Mouse (Mus musculus): ENCODE results near the gene Zfp358.

Gene Zfp358

DNA sequence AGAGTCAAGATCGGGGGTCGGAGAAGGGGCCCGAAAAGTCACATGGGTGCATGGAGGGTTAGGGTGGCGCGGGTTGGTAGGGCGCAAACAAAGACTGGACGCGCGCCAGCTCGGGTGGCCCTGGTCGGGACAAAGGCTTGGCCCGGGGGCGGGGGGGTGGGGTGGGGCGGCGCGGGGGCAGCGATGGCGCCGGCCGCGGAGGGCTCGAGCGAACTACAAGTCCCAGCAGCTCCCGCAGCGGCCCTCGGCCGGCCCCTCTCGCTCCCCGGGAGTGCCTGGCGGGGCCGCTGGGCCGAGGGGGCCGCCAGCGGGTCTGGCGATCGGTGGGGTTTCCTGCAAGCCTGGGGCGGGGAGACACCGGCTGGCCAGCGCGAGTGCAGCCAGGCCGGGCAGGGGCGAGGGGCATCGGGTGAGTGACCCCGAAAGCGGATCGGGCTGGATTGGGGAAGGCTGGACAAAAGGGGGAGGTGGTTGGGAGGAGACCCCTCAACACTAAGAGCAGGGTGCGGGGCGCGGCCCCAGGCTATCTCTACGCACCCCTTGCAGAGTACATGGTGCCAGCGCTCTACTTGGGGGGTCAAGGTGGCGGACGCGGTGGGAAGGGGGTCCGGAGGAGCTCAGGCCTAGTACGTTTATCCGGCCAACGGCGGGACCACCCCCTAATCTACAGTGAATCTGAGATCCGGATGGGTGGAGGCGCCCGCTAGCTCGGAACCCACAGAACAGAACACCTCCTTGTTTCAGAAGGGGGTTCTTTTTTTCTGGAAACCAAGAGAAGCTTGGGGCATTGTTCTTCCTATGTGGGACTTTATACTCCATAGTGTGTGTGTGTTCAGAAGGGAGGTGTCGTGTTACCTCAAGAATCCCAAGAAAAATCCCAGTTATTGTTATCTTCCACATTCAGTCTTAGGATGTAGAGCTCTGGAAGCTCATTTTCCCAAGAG is at the start of gene Zfp358:
Gene Zfp358, plus strand, starts transcription at position 238 of the 944 bp plus-strand sequence.
- no peak for DNase-seq (ENCODE audit: low read depth)

GRCm38 (mm10) chr8:3449226-3449625 is 43.7 kb upstream of the Zfp358 start:
- no peak for DNase-seq (ENCODE audit: low read depth)

GRCm38 (mm10) chr8:3450670-3451069 is 42.3 kb upstream of the Zfp358 start:
- peak; percentile 38 for DNase-seq (ENCODE audit: low read depth)

- no peak for DNase-seq (ENCODE audit: low read depth)
These were observed 40.9 kb upstream of the Zfp358 start for GRCm38 (mm10) chr8:3451992-3452391.

DNA sequence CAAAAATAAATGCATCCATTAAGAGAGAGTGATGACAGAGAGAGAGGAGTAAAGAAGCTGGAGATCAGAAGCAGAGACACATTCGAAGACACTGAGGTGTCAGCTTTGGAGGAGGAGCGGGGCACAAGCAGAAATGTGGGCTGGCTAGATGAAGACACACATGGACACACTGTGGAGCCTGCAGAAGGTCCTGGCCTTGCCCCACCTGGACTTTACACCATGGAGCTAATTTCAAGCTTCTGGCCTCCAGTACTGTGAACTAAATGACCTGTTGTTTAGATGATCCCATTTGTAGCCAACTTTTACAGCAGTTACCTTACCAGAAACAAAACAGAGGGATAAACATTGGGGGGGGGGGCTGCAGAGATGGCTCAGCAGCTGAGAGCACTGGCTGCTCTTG is 29.7 kb upstream of the Zfp358 start:
- no peak for DNase-seq (ENCODE audit: low read depth)

- DNase-seq (ENCODE audit: low read depth), result peak; percentile 41
These were observed 28.6 kb upstream of the Zfp358 start for GRCm38 (mm10) chr8:3464309-3464708.

GRCm38 (mm10) chr8:3467006-3467885 is 25.7 kb upstream of the Zfp358 start, which contains the start of gene Pex11g:
TSS of gene Pex11g (minus strand) at chr8:3467680.
- DNase-seq (ENCODE audit: low read depth), result peak; percentile 97

- no peak for DNase-seq (ENCODE audit: low read depth)
These were observed 24.9 kb upstream of the Zfp358 start for GRCm38 (mm10) chr8:3467886-3468545.

DNA sequence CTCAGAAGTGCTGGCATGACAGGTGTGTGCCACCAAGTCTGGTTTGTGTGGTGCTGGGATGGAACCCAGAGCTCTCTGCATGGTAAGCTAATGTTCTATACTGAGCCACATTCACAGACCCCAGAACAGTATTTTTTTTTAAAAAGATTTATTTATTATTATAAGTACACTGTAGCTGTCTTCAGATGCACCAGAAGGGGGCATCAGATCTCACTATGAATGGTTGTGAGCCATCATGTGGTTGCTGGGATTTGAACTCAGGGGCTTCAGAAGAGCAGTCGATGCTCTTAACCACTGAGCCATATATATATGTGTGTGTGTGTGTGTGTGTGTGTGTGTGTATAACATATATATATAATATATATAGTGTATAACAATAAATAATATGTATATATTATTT is 24.1 kb upstream of the Zfp358 start:
- no peak for DNase-seq (ENCODE audit: low read depth)

DNA sequence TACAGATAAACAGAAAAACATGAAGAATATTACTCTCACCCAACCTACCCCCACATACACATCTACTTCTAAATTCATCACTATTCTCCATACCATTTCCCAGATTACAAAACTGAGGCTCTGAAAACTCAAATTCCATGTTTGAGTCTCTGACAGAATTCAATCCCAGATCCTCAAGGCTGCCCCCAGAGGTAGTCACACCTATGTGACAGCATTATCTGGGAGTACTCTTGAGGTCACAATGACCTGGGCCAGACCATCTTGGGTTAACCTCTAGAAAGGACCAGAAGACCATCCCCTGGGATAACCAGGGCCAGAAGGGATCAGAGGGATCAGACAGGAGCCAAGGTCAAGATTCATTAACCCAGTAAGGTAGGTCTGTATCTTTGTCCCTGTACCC is 22.4 kb upstream of the Zfp358 start, which contains the start of gene Tex45:
Gene Tex45, plus strand, starts transcription at position 301 of the 400 bp plus-strand sequence.
- DNase-seq (ENCODE audit: low read depth), result no peak

GRCm38 (mm10) chr8:3475715-3476429 is 17.1 kb upstream of the Zfp358 start:
- DNase-seq (ENCODE audit: low read depth), result no peak

- DNase-seq (ENCODE audit: low read depth), result no peak
These were observed 12.6 kb upstream of the Zfp358 start for GRCm38 (mm10) chr8:3480221-3480785.

DNA sequence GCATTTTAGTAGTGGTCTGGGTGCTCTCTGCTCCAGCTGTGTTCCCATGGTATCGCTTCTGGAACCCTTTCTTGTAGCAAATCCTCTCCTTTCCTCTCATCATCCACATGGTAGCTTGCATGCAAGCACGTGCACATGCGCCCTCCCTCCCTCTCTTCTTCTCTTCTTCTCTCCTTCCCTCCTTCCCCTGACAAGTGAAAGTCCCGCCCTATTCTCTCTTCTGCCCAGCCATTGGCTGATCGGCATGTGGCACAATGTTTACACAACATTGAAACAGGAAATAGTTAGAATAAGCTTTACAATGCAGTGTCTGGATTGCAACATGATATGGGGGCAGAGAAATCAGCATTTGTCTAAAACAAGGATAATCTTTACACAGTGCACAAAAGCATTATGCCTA is 11.3 kb upstream of the Zfp358 start:
- DNase-seq (ENCODE audit: low read depth), result no peak

GRCm38 (mm10) chr8:3482240-3482740 is 10.6 kb upstream of the Zfp358 start:
- no peak for DNase-seq (ENCODE audit: low read depth)

- DNase-seq (ENCODE audit: low read depth), result no peak
These were observed 9.4 kb upstream of the Zfp358 start for GRCm38 (mm10) chr8:3483546-3483945.

DNA sequence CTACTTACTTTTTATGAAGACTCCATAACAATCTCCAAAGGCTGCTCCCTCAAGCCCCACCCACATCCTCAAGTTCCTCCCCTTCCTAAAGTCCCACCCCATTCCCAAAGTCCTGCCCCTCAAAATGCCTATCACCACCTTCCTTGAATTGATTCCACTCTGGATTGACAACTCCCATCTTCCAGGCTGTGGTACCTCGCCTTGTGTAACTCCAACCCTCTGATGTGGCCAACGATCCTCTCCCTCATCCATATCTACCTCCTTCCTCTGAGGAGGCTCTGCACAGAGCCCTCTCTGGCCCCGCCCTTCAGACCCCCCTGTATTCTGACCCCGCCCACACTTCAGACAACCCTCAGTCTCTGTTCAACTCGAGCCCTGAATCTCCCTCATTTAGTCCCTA is 7.7 kb upstream of the Zfp358 start:
- no peak for DNase-seq (ENCODE audit: low read depth)

GRCm38 (mm10) chr8:3493845-3494208 is 889 bp downstream of the Zfp358 start:
- DNase-seq (ENCODE audit: low read depth), result no peak

GRCm38 (mm10) chr8:3495578-3496427 is 2.9 kb downstream of the Zfp358 start:
- no peak for DNase-seq (ENCODE audit: low read depth)

GRCm38 (mm10) chr8:3496428-3496748 is 3.5 kb downstream of the Zfp358 start:
- no peak for DNase-seq (ENCODE audit: low read depth)

GRCm38 (mm10) chr8:3498583-3498982 is 5.6 kb downstream of the Zfp358 start:
- DNase-seq (ENCODE audit: low read depth), result no peak

Data from c-Kit-positive CD71-negative TER-119-negative erythroid progenitor cells, embryonic 14.5 days (primary cell).